22 mouse cellular contexts compared by ENCODE assay signal in the genomic region with DNA sequence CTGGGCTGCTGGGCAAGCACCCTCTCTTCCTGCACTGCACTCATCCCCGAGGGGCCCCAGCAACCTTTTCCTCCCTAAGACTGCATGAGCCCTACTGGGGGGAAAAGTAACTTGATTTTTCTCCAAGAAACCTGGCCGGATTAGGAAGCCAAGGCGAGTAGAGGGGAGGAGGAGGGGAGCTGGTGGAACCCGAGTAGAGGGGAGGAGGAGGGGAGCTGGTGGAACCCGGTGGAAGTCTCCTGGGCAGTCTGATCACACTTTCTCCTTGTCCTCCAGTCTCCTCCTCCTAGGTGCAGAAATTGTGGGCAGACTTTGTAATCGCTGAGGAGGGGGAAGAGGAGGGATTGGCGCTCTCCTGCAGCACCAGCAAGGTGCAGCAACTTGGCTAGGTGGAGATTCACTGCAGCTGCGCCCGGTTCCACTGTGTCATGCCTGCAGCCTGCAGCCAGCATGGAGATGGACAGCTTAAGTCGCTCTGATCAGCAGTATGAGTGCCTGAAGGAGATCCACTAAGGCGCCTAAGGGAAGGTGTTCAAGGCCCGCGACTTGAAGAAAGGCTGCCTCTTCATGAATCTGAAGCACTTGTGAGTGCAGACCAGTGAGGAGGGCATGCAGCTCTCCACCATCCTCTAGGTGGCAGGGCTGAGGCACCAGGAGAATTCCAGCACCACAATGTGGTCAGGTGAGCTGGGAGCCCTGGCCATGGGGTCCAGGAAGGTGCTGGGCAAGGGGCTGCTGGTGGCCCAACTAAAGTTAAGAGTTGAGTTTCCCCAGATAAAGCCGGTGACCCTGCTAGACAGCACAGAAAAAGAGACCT. TPM values are rescaled to one million over a fixed set of nuclear protein-coding genes. Genes with fewer than 3 reads are reported as not detected.
DNase-seq lines count a peak whose midpoint lies in the region; ATAC-seq and TF ChIP-seq lines count a peak whose summit lies in the region.
"Not testable (repeated sequence)": the region's sequence is repeated elsewhere in the genome, so short reads cannot be mapped to it uniquely, and the experiment has no call there.
"Had no signal": no experiment of that assay in that cellular context is flagged by ENCODE, and none has a peak within 500 bp of the region (broad histone marks: within the 10 kb centered on the region; RNA-seq: fewer than 3 reads in every experiment).

No protein-coding gene starts in this region.

- 37% methylated on average over 1 of the region's 14 CpGs for WGBS in forebrain, embryonic 11.5 days
- WGBS in hindbrain, postnatal 0 days = 32% methylated on average over 1 of the region's 14 CpGs
- 60% methylated on average over 1 of the region's 14 CpGs for WGBS in kidney, embryonic 14.5 days
- WGBS in liver, embryonic 11.5 days = 44% methylated on average over 1 of the region's 14 CpGs
- WGBS in midbrain, embryonic 12.5 days = 42% methylated on average over 1 of the region's 14 CpGs
- 37% methylated on average over 1 of the region's 14 CpGs for WGBS in neural tube, embryonic 14.5 days

- H3K4me3 ChIP-seq in forebrain, embryonic 11.5 days (ENCODE audit: low read depth, low read length); hindbrain, postnatal 0 days (ENCODE audit: low read length); kidney, embryonic 14.5 days (ENCODE audit: low read length); liver, embryonic 11.5 days (ENCODE audit: low read depth, low read length); midbrain, embryonic 12.5 days; neural tube, embryonic 14.5 days (ENCODE audit: low read depth, low read length): not testable (repeated sequence)

- H3K27me3 ChIP-seq in forebrain, embryonic 11.5 days (ENCODE audit: control insufficient read depth, insufficient read depth, low read length); hindbrain, postnatal 0 days (ENCODE audit: insufficient read depth, low read length); kidney, embryonic 14.5 days (ENCODE audit: control insufficient read depth, insufficient read depth, low read length); liver, embryonic 11.5 days (replicated peaks; ENCODE audit: control insufficient read depth, insufficient read depth, low read length); midbrain, embryonic 12.5 days; neural tube, embryonic 14.5 days (ENCODE audit: control insufficient read depth, insufficient read depth, low read length): not testable (repeated sequence)

- not testable (repeated sequence) for H3K9ac ChIP-seq in forebrain, embryonic 11.5 days (ENCODE audit: low read length); hindbrain, postnatal 0 days (replicated peaks; ENCODE audit: low read length); kidney, embryonic 14.5 days (ENCODE audit: low read depth, low read length); liver, embryonic 11.5 days (ENCODE audit: low read depth, low read length); midbrain, embryonic 12.5 days (replicated peaks); neural tube, embryonic 14.5 days (replicated peaks; ENCODE audit: low read depth, low read length)

- not testable (repeated sequence) for H3K9me3 ChIP-seq in forebrain, embryonic 11.5 days (ENCODE audit: control insufficient read depth, low read length); hindbrain, postnatal 0 days (ENCODE audit: low read length); kidney, embryonic 14.5 days (ENCODE audit: control insufficient read depth, low read length); liver, embryonic 11.5 days (ENCODE audit: control insufficient read depth, low read length); midbrain, embryonic 12.5 days; neural tube, embryonic 14.5 days (ENCODE audit: control insufficient read depth, low read length)

- H3K36me3 ChIP-seq in forebrain, embryonic 11.5 days (ENCODE audit: control insufficient read depth, insufficient read depth, low read length); hindbrain, postnatal 0 days (ENCODE audit: insufficient read depth, low read length); kidney, embryonic 14.5 days (ENCODE audit: control insufficient read depth, insufficient read depth, low read length); liver, embryonic 11.5 days (ENCODE audit: control insufficient read depth, insufficient read depth, low read length); midbrain, embryonic 12.5 days; neural tube, embryonic 14.5 days (ENCODE audit: control insufficient read depth, insufficient read depth, low read length): not testable (repeated sequence)

- not testable (repeated sequence) for H3K27ac ChIP-seq in forebrain, embryonic 11.5 days (ENCODE audit: low read depth, low read length); hindbrain, postnatal 0 days; kidney, embryonic 14.5 days (ENCODE audit: low read depth, low read length); liver, embryonic 11.5 days (ENCODE audit: low read depth, low read length); midbrain, embryonic 12.5 days (replicated peaks); neural tube, embryonic 14.5 days (ENCODE audit: low read depth, low read length)

- H3K4me1 ChIP-seq in forebrain, embryonic 11.5 days (replicated peaks; ENCODE audit: control insufficient read depth, insufficient read depth, low read length); hindbrain, postnatal 0 days (ENCODE audit: insufficient read depth, low read length); kidney, embryonic 14.5 days (ENCODE audit: control insufficient read depth, insufficient read depth, low read length); liver, embryonic 11.5 days (replicated peaks; ENCODE audit: control insufficient read depth, insufficient read depth, low read length); midbrain, embryonic 12.5 days; neural tube, embryonic 14.5 days (ENCODE audit: control insufficient read depth, insufficient read depth, low read length): not testable (repeated sequence)

- not testable (repeated sequence) for H3K4me2 ChIP-seq in forebrain, embryonic 11.5 days (ENCODE audit: low read depth, low read length, severe bottlenecking); hindbrain, postnatal 0 days (ENCODE audit: low read depth, low read length); kidney, embryonic 14.5 days (replicated peaks; ENCODE audit: low read depth, low read length); liver, embryonic 11.5 days; midbrain, embryonic 12.5 days (replicated peaks); neural tube, embryonic 14.5 days (ENCODE audit: low read depth, low read length)

- DNase-seq in forebrain, embryonic 11.5 days (ENCODE audit: low spot score); hindbrain, postnatal 0 days (ENCODE audit: low spot score); liver, embryonic 11.5 days (ENCODE audit: low spot score): not testable (repeated sequence)

- TF ChIP-seq CTCF in hindbrain, postnatal 0 days (IDR thresholded peaks at IDR 0.05; ENCODE audit: low read depth) = not testable (repeated sequence)

- peak; percentile 60; the same call in 1 of the 2 replicates for ATAC-seq in forebrain, embryonic 11.5 days (replicated peaks; ENCODE audit: low FRiP score)
- ATAC-seq in hematopoietic stem cell, adult 5-6 weeks (replicated peaks in 1 of 2; ENCODE audit: insufficient read depth in 1 of 2, low FRiP score in 2 of 2, low TSS enrichment in 1 of 2, low read depth in 1 of 2, poor library complexity in 2 of 2, severe bottlenecking in 2 of 2) = peak; percentile 17 to 53; a peak in 1 of 4 replicates
- peak; percentile 35; the same call in 1 of the 2 replicates for ATAC-seq in hindbrain, postnatal 0 days
- ATAC-seq in kidney, embryonic 14.5 days (ENCODE audit: low FRiP score, low TSS enrichment) = peak; percentile 90
- 0 out of 2 replicates have a peak, but pooled peaks have one; percentile 29 for ATAC-seq in liver, embryonic 11.5 days (replicated peaks; ENCODE audit: low FRiP score)
- ATAC-seq in midbrain, embryonic 12.5 days (ENCODE audit: low FRiP score, low read depth) = 0 out of 2 replicates have a peak, but pooled peaks have one; percentile 47
- peak; percentile 56 for ATAC-seq in neural tube, embryonic 14.5 days (ENCODE audit: low read depth)

RNA-seq across cellular contexts. Expression of gene Gm8104, which starts 11.1 kb away (rescaled TPM):
- not detected in 2 replicates for polyA plus RNA-seq in forebrain, embryonic 11.5 days (2014; fragmentation: Nextera tagmentation; extraction: Ambion mirVana)
- not detected in 2 replicates for total RNA-seq in hematopoietic stem cell, adult 5-6 weeks (2017)
- not detected in 2 replicates for total RNA-seq in hindbrain, postnatal 0 days (2014; rRNA removed)
- 0.19 and 0.36 TPM in 2 replicates for polyA plus RNA-seq in hindbrain, postnatal 0 days (2015; fragmentation: Nextera tagmentation; extraction: Ambion mirVana)
- 0.10 and 0.12 TPM in 2 replicates for polyA plus RNA-seq in kidney, embryonic 14.5 days (2014; fragmentation: Nextera tagmentation; extraction: Ambion mirVana)
- not detected in 2 replicates for polyA plus RNA-seq in liver, embryonic 11.5 days (2014; fragmentation: Nextera tagmentation; extraction: Ambion mirVana)
- not detected in 2 replicates for polyA plus RNA-seq in midbrain, embryonic 12.5 days (2016; fragmentation: Nextera tagmentation; extraction: Ambion mirVana)
- polyA plus RNA-seq in neural tube, embryonic 14.5 days (2014; fragmentation: Nextera tagmentation; extraction: Ambion mirVana) = not detected in 2 replicates
- total RNA-seq: adrenal gland, adult 18-20 months; adrenal gland, postnatal 14 days; CH12.LX; gastrocnemius, postnatal 10 days; gastrocnemius, postnatal 4 days; heart, adult 18-20 months; heart, postnatal 14 days had no signal
- polyA plus RNA-seq: activated CD4-positive, CD25-positive, alpha-beta regulatory T cell, adult 4 months; embryonic facial prominence, embryonic 14.5 days; forebrain, embryonic 14.5 days; hindbrain, embryonic 10.5 days; Patski had no signal

RNA-seq across cellular contexts. Expression of gene Gm8094, which starts 12.9 kb away (rescaled TPM):
- not detected in 2 replicates for polyA plus RNA-seq in forebrain, embryonic 11.5 days (2014; fragmentation: Nextera tagmentation; extraction: Ambion mirVana)
- total RNA-seq in hematopoietic stem cell, adult 5-6 weeks (2017) = not detected in 2 replicates
- total RNA-seq in hindbrain, postnatal 0 days (2014; rRNA removed) = not detected in 2 replicates
- not detected in 2 replicates for polyA plus RNA-seq in hindbrain, postnatal 0 days (2015; fragmentation: Nextera tagmentation; extraction: Ambion mirVana)
- not detected in 2 replicates for polyA plus RNA-seq in kidney, embryonic 14.5 days (2014; fragmentation: Nextera tagmentation; extraction: Ambion mirVana)
- not detected in 2 replicates for polyA plus RNA-seq in liver, embryonic 11.5 days (2014; fragmentation: Nextera tagmentation; extraction: Ambion mirVana)
- polyA plus RNA-seq in midbrain, embryonic 12.5 days (2016; fragmentation: Nextera tagmentation; extraction: Ambion mirVana) = not detected in 2 replicates
- polyA plus RNA-seq in neural tube, embryonic 14.5 days (2014; fragmentation: Nextera tagmentation; extraction: Ambion mirVana) = not detected in 2 replicates
- total RNA-seq: adrenal gland, adult 18-20 months; adrenal gland, postnatal 14 days; CH12.LX; gastrocnemius, postnatal 10 days; gastrocnemius, postnatal 4 days; heart, adult 18-20 months; heart, postnatal 14 days had no signal
- polyA plus RNA-seq: activated CD4-positive, CD25-positive, alpha-beta regulatory T cell, adult 4 months; cortical plate, adult 2 months; embryonic facial prominence, embryonic 14.5 days; forebrain, embryonic 14.5 days; heart, embryonic 10.5 days; heart, embryonic 15.5 days; hindbrain, embryonic 10.5 days; Patski had no signal

Comparison
In these comparisons a context has a peak if more than half of its experiments do, and no peak if none do; other contexts are left out.
1. ATAC-seq: peak in every context shown above with its lines; median percentile 90 in kidney, embryonic 14.5 days; 60 in forebrain, embryonic 11.5 days; 56 in neural tube, embryonic 14.5 days; 47 in midbrain, embryonic 12.5 days; 35 in hematopoietic stem cell, adult 5-6 weeks; 35 in hindbrain, postnatal 0 days; 29 in liver, embryonic 11.5 days.